ENCODE assay signal across 8 mouse cellular contexts in the genomic region with DNA sequence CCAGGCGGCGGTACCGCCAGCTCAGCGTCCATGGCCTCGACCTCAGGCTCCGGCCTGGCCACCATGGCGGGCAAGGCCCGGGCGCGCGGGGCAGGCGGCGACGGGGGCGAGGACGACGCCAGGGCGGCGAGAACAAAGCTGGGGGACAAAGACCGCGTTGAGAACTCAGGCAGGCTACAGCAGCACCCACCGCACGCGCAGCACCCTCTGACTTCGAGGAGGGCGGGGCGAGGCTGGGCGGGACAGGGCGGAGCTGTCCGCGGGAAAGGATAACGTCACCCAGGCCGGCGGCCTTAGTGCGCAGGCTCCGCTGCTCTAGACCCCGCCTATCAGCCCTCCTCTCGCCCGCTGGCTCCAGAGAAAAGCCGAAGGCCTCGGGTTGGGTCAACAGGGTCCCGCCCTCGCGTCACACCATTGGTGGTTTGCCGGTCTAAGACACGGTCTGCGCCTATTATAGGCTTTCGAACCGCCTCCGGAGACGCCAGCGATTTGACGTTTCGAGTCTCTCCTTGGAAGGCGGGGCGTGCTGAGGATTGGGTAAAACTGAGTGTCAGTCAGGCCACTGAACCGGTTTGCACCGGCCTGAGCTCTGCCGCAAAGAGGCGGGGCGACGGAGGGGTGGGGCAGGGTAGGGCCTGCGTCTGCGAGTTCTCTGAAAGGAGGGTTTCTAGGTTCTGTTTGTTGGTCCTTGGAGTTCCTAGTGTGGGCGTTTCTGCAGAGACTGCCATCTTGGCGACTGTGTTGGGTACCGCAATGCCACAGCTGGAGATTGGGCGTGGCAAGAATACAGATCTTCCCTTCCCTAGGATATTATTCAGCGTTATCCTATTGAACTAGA. TPM values are rescaled to one million over a fixed set of nuclear protein-coding genes. Genes with fewer than 3 reads are reported as not detected.
A peak's percentile ranks its signal among the peaks of the same experiment; 100 is the strongest.
DNase-seq lines count a peak whose midpoint lies in the region; ATAC-seq lines count a peak whose summit lies in the region.

A gene (minus strand): TSS at position 235 of the 838 bp plus-strand sequence.

- H3K36me3 ChIP-seq in heart, embryonic 10.5 days: peaks cover 10% of the 10 kb centered on the region
- 0 out of 2 replicates have a peak, but pooled peaks cover 4% of the 10 kb centered on the region for H3K36me3 ChIP-seq in kidney, embryonic 15.5 days

- peak; percentile 97 for ATAC-seq in erythroblast, adult 5-6 weeks (replicated peaks; ENCODE audit: low FRiP score, poor library complexity, severe bottlenecking)
- ATAC-seq in kidney, embryonic 15.5 days (replicated peaks; ENCODE audit: low FRiP score): peak; percentile 98
- ATAC-seq in monocyte, adult 5-6 weeks (replicated peaks; ENCODE audit: insufficient number of reproducible peaks, low FRiP score, low TSS enrichment, poor library complexity, severe bottlenecking): peak; percentile 92

- H3K27me3 ChIP-seq in heart, embryonic 10.5 days (ENCODE audit: insufficient read depth, poor library complexity, severe bottlenecking): no peaks in the 10 kb centered on the region
- no peaks in the 10 kb centered on the region for H3K27me3 ChIP-seq in kidney, embryonic 15.5 days

- peak within 1 kb of the TSS; percentile 93 for H3K9ac ChIP-seq in kidney, embryonic 15.5 days

- under 1% methylated on average over 69 of the region's 69 CpGs for WGBS in heart, embryonic 10.5 days
- under 1% methylated on average over 69 of the region's 69 CpGs for WGBS in kidney, embryonic 15.5 days

- no peaks in the 10 kb centered on the region for H3K9me3 ChIP-seq in heart, embryonic 10.5 days
- H3K9me3 ChIP-seq in kidney, embryonic 15.5 days (replicated peaks): no peaks in the 10 kb centered on the region

- DNase-seq in B cell, adult 2 months: peak; percentile 99
- DNase-seq in brain, adult 2 months (ENCODE audit: low read depth, low spot score): peak; percentile 100
- DNase-seq in heart, embryonic 10.5 days (ENCODE audit: low spot score): peak; percentile 100
- DNase-seq in liver: peak; percentile 99
- DNase-seq in spleen, postnatal 4 days (ENCODE audit: low spot score in 2 of 2): peak; percentile 98

- H3K4me2 ChIP-seq in kidney, embryonic 15.5 days: peak within 1 kb of the TSS; percentile 63

- peak within 1 kb of the TSS; percentile 98 for H3K4me3 ChIP-seq in heart, embryonic 10.5 days
- H3K4me3 ChIP-seq in kidney, embryonic 15.5 days (replicated peaks): peak within 1 kb of the TSS; percentile 68

- peaks cover 10% of the 10 kb centered on the region for H3K4me1 ChIP-seq in heart, embryonic 10.5 days
- peaks cover 21% of the 10 kb centered on the region for H3K4me1 ChIP-seq in kidney, embryonic 15.5 days

- H3K27ac ChIP-seq in heart, embryonic 10.5 days: peak within 1 kb of the TSS; percentile 99
- H3K27ac ChIP-seq in kidney, embryonic 15.5 days: peak within 1 kb of the TSS; percentile 96

RNA-seq across cellular contexts. Expression of the gene that starts here (rescaled TPM):
- 6.5 and 7.7 TPM in 2 replicates for total RNA-seq in erythroblast, adult 5-6 weeks (2015; ENCODE audit: low replicate concordance)
- 14.6 and 18.0 TPM in 2 replicates for total RNA-seq in erythroblast, adult 5-6 weeks (2017; ENCODE audit: low replicate concordance)
- polyA plus RNA-seq in heart, embryonic 10.5 days (2016; fragmentation: Nextera tagmentation; extraction: Ambion mirVana): 105 and 106 TPM in 2 replicates
- polyA plus RNA-seq in kidney, embryonic 15.5 days (2015; fragmentation: Nextera tagmentation; extraction: Ambion mirVana): 128 and 133 TPM in 2 replicates
- total RNA-seq in monocyte, adult 5-6 weeks (2017): 40.7 to 65.8 TPM (median 44.4 TPM) in 3 replicates

Comparison
In these comparisons a context has a peak if more than half of its experiments do, and no peak if none do; other contexts are left out.
1. Peak in every context shown above with its lines: DNase-seq, ATAC-seq, H3K4me3 ChIP-seq and H3K27ac ChIP-seq.